Mouse (Mus musculus) B cell, adult (primary cell): ENCODE data around the gene Nek8. TPM values are rescaled to one million over a fixed set of nuclear protein-coding genes. Genes with fewer than 3 reads are reported as not detected.

Experiments
- total RNA-seq: library from RNA; stranded (reverse); gene quantifications from 4 replicates; pipeline ENCODE4 v1.2.4, GENCODE M21; 2023; ENCODE audit not compliant: inconsistent age

Gene Nek8
- 15.4 to 24.4 TPM (median 18.0 TPM) in 4 replicates for total RNA-seq

DNA sequence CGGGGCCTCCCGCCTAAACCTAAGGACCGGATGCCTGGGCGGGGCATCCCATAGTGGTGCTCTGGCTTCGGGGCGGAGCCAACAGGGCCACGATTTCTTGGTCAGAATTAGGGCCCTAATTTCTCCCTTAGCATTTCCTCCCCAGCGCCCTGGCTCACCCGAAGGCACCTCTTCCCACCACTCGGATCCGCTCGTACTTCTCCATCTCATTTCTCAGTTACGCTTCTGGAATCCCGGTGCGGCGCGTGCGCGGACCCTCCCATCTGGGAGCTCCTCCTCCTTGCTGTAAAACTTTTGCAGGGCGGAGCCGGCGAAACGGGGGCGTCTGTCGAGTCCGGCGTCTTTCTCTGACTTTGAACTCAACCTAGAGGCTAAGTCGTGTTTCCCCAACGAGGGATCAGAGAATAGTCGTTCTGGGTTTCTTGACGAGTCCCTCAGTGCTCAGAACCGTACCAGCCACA is at the start of gene Nek8, which contains the start of gene Tlcd1:
Gene Nek8, minus strand, starts transcription at position 274 of the 461 bp plus-strand sequence.
Gene Tlcd1, plus strand, starts transcription at position 310 of the 461 bp plus-strand sequence.

DNA sequence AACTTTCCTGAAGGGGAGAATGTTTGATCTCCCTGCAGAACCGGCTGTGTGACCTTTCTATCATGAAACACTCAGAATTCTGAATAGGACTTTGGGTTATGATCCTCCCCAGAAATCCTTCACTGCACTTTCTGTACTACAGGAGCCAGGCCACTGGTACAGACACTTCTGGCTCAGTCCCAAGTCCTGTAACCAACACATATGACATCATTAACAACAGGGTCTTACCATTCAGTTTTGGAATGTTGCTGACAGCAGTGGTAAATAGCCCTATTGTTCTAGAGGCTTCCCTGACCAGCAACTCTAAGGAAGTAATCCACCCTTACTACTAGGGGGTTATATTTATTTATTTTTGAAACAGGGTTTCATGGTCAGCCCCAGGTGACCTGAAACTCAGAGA is 16.6 kb upstream of the Nek8 start, which contains the start of gene Proca1:
Gene Proca1, plus strand, starts transcription at position 280 of the 400 bp plus-strand sequence.

DNA sequence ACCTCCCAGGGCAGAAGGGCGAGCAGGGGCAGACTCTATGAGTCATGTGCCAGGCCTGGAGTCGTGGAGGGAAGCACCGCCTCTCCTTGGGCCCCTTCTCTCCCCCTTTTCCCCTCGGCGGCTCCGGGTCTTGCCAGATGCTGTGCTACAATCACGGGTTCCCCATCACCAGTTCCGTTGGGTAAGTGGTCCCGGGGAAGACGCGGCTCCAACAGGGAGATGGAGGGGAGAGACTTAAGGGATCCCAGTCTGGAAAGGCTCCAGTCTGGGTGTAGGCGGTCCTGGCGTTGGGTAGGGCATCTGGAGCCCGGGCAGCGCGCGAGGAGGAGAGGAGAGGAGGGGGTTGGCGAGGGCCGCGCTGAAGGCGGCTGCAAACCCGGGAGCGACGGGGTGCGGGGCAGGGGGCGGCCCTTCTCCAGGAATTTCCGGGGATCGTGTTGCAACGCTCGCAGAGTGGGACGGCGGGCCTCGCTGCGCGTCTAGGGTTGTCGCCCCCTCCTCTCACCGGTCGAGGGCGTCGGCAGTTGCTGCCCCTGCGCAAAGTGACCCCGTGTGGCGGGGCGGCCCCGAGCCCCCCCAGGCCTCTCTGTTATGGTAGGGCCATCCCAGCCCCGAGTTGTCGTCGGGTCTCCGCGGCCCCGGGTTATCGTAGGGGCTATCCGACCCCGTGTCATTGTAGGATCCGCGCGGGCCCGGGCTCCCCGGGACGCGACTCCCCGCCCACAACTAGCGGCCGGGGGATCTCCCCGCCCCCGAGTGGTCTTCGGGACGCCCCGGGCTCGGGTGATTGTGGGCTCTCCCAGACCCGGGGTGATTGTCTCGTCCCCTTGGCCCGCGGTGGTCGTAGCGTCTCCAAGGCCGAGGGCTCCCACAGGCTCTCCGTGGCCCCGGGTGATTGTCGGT is 12.1 kb upstream of the Nek8 start, which contains the start of gene Rab34:
Gene Rab34, plus strand, starts transcription at position 100 of the 903 bp plus-strand sequence.

DNA sequence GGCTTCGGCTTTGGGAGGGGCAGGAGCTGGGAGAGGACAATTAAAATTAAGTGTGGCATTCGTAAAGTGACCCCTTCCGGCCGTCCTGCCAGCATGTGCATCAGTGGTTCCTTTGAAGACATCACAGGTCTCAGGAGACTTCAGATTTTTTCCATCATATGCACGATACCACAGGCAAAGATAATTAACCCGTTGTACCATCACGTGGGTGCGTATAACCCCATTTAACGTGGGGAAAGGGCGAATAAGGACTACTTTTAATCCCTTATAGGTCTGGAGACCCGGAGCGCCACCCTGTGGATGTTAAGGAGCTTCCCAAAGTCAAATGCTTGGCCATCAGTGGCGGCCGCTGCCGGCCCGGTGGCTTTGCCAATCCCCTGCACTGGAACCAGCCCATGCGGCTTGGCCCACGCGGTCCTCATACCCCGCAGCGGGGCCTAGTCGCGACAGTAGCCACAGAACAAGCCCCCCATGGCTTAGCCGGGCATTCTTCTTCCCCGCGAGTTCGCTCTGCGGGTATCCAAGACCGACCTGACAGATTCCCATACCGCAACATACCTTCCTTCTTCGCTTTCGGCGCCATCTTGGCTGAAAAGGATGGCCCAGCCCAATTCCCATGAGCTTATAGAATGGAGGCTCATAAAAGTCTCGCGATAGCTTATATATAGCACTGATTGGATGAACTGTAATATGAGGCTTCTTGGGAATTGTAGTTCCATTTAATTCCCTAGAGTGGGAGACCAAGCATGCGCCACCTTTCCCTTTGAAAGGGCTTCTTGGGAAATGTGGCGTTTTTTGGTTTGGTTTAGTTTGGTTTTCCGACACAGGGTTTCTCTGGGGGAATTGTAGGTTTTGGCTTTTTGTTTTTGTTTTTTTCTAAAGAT is 6.7 kb upstream of the Nek8 start, which contains the start of gene Rpl23a:
Gene Rpl23a, minus strand, starts transcription at position 624 of the 884 bp plus-strand sequence.

DNA sequence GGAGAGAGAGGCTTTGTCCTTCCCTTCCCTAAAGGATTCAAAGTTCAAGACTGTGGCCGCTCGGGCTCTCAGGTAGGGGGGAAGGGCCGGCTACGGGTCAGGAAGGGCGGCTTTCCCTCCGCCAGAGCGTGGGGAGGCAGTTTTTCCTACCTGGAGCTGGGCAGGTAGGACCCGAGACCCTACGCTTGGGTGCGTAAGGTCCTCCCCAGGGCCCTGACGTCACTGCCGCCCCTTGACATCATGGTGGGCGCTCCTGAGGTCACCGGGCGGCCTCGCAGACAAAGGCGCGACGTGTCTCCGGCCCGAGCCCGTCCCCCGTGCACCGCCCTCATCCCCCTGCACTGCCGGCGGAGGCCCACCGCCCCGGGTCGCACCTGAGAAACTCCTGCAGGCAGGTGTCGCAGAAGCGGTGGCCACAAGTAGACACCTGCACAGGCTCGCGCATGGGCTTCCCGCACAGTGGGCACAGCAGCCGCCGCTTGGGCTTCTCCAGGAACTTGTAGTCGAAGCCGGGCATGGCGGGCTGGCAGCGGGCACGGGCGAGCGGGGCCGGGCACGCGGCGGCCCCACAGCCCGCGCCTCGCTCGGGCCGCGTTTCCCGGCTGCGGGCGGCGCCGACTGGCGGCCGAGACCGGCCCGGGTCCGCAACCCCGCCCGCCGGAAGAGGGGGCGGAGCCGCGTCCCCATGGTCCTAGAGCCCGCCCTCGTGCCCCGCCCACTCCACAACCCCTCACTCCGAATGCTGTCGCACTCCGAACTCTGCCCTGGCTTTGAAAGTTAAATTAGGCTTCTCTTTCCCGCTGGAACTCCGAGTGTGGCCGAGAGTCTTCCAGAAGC is 11.3 kb downstream of the Nek8 start, which contains the start of gene Traf4:
Gene Traf4, minus strand, starts transcription at position 666 of the 837 bp plus-strand sequence.

Other genes with a start within 250 kb of the Nek8 start
- not detected in 4 replicates for gene Sez6, start 245.9 kb downstream of the Nek8 start, total RNA-seq
- gene Phf12, start 193.9 kb downstream of the Nek8 start, total RNA-seq: 153 to 166 TPM (median 157 TPM) in 4 replicates
- 0.66 to 1.5 TPM (median 0.91 TPM) in 4 replicates for gene Dhrs13, start 144.4 kb downstream of the Nek8 start, total RNA-seq
- gene Flot2, start 138.7 kb downstream of the Nek8 start, total RNA-seq: 9.9 to 15.5 TPM (median 14.6 TPM) in 4 replicates
- gene Eral1, start 96.3 kb downstream of the Nek8 start, total RNA-seq: 25.0 to 26.8 TPM (median 26.0 TPM) in 4 replicates
- 13.5 to 15.4 TPM (median 14.2 TPM) in 4 replicates for gene Fam222b, start 82.0 kb downstream of the Nek8 start, total RNA-seq
- 48.0 to 55.4 TPM (median 52.7 TPM) in 4 replicates for gene Traf4, start 11.1 kb downstream of the Nek8 start, total RNA-seq
- gene Tlcd1, start within 50 bp of the Nek8 start, total RNA-seq: 4.0 to 5.8 TPM (median 5.6 TPM) in 4 replicates
- 2,508 to 2,612 TPM (median 2,568 TPM) in 4 replicates for gene Rpl23a, start 6.9 kb upstream of the Nek8 start, total RNA-seq
- 0.99 to 1.9 TPM in 2 of 4 replicates, not detected in the others for gene Rab34, start 11.8 kb upstream of the Nek8 start, total RNA-seq
- not detected in 4 replicates for gene Proca1, start 16.7 kb upstream of the Nek8 start, total RNA-seq
- gene Sdf2, start 69.1 kb upstream of the Nek8 start, total RNA-seq: 55.1 to 64.3 TPM (median 58.4 TPM) in 4 replicates
- 68.6 to 78.0 TPM (median 72.8 TPM) in 4 replicates for gene Supt6, start 69.3 kb upstream of the Nek8 start, total RNA-seq
- gene 2610507B11Rik, start 85.1 kb upstream of the Nek8 start, total RNA-seq: 109 to 122 TPM (median 117 TPM) in 4 replicates
- 1.3 to 2.3 TPM (median 2.0 TPM) in 4 replicates for gene BC030499, start 114.2 kb upstream of the Nek8 start, total RNA-seq
- 2.5 to 6.3 TPM (median 4.3 TPM) in 4 replicates for gene Spag5, start 124.9 kb upstream of the Nek8 start, total RNA-seq
- gene Aldoc, start 146.3 kb upstream of the Nek8 start, total RNA-seq: 34.3 to 36.6 TPM (median 35.0 TPM) in 4 replicates
- gene Pigs, start 151.7 kb upstream of the Nek8 start, total RNA-seq: 53.8 to 62.9 TPM (median 56.3 TPM) in 4 replicates
- gene Unc119, start 166.8 kb upstream of the Nek8 start, total RNA-seq: 55.4 to 61.9 TPM (median 57.2 TPM) in 4 replicates
- not detected in 4 replicates for gene Foxn1, start 209.9 kb upstream of the Nek8 start, total RNA-seq
- not detected in 4 replicates for gene Slc13a2, start 245.5 kb upstream of the Nek8 start, total RNA-seq